Mouse (Mus musculus) cerebellum, adult (tissue): Measurements from ENCODE around the gene Fbxl17.

Source experiments
- ATAC-seq: cut with Nextera tagmentation; 2 replicates; pipeline ENCODE4 v1.9.2; 2017; ENCODE audit warnings: mild to moderate bottlenecking, moderate library complexity, mixed read lengths; ENCODE audit not compliant: insufficient number of reproducible peaks, low FRiP score, low TSS enrichment

Fbxl17 gene

DNA sequence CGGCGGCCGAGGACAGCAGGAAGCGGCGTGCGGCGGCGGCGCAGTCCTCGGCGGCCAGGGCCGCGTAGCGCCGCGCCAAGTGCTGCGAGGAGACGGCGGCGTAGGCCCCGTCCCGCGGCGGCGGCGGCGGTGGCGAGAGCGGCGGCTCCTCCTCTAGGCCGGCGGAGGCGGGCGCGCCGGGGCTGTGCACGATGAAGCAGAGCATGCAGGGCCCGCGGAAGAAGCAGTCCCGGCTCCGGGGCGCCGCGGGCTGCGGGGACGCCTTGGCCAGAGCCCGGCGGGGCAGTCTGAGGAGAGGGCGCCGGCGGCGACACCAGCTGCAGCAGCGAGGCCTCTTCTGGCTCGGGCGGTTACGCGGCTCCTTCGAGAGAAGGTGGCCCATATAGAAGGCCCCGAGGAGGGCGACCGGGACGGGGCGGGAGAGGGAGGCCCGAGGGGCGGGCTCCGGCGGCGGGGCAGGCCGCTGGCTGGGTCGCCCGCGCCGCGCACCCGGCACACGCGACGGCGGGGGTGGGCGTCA, at the start of gene Fbxl17:
Fbxl17 (minus strand) TSS at position 382 of the 520 bp plus-strand sequence.
- ATAC-seq = peak; percentile 60

DNA sequence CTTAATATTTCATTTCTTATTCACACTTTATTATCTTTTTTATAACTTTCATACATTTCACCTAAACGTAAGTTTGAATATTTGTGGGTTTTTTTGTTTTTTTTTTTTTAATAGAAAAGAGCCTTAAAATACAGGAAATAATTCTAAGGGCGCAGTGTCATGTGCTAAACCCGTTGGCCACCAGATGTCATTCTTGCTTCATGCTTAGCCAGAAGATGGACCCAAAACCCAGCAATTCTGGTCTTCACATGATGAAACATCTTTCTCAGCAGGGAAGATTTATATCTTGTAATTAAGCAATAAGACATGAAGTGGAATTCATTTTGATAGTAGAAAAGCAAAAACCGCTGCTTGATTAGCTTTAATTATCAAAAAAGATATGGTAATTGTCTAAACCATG, 47.6 kb upstream of the Fbxl17 start:
- no peak for ATAC-seq

DNA sequence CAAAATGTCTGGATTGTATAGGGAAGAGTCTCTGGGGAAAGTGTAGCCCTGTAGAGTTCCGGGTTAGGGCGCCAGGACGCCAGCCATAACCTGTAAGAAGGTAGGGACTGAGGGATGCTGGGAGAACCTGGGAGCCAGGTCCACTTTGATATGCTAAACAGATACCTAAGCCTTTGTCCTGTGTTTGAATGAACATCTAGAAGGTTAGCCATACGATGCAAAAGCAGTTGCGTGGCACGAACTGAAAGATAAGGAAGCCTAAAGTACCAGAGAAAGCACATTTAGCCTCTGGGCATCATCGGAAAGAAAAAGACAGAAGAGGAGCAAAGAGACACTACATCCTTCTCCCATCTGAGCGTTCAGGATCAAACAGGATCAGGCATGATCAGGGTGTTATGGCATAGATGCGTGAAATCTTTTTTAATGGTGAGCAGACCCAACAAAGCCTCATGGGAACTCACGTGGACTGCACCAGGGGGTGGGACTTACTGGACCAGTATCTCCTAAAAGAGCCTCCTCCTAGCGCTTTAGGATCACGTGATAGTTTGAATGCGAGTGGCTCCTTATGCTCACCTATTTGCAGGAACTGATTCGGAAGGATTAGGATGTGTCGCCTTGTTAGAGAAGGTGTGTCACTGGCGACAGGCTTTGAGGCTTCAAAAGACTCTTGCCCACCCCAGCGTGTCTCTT, 34.9 kb upstream of the Fbxl17 start:
- ATAC-seq = no peak

DNA sequence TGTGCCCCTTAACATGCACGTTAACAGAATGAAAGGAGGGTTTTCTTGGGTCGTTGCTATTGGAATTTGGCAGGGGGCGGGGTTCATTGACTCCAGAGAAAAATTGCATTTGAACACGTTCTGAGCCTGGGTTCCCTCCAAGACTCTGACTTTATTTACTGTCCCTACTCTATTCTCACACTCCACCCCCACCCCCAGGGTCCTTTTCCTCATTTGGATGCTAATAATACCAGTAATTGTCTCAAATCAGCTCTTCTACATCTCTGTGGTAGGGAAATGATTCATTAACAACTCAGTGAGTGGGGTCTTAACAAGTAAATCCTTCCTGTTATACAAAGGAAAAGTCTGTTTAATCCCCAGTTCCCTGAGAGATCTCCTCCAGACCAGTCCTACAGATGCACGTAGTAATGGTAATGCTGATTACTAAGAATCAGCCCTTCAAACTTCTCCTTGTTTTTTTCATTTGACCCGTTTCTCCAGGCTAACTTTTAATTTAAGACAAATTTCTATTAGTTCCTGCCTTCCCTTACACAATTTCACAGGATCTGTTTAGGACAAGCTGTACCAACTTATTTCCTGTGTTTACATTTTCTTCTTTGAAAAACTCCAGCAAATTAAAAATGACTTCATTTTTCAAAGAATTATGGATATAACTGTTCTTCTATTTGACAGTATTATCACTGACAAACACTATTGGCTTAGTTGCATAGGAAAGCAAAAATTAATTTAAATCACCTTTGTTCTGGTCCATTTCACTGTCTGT, 33.4 kb upstream of the Fbxl17 start:
- ATAC-seq = no peak

DNA sequence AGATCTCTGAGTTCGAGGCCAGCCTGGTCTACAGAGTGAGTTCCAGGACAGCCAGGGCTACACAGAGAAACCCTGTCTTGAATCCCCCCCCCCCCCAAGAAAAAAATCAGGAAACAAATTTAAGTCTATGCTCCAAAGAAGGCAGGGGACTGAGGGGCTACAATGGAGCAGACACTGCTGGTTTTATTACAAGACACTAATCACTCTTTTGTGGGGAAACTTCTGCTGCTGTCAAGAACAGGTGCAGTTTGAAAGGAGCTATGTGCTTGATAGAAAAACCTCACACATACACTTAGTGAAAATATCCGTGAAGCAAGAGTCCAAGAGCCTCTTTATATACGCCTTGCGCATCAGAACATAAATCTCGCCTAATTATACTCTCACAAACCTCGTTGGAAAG, 29.7 kb upstream of the Fbxl17 start:
- ATAC-seq = no peak

DNA sequence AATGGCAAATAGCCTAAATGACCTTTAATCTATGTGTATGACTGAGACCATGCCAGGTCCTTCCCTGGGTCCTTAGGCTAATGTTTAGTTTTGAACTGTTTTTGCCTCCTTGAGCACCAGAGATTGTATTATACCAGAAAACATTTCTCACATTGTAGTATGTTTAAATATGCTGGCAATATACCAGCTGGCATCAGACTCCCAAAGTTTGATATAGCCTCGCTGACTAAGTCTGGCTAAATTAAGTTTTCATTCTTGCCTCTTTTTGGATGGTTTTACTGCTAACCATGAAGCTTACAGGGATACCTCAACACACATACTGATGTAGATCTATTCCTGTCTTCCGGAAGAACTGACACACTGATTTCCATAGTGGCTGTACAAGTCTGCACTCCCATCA, 20.9 kb upstream of the Fbxl17 start:
- ATAC-seq = no peak

DNA sequence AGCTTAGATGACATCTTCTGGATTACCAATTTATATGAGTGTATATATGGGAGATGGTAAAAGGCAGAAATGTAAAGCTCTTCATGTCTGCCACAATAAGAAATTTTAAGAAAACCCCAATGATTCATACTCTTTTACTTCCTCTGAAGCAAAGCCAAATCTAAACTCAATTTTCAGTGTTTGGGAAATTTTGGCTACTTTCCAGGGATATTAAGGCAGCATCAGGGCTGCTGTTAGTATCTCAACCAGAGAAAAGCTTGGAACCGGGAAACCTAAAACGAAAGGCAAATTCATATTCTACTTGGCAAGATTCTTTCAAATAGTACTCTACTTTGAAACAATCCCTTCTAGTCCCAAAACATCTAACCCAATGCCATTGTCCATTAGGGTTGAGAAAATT, 10.6 kb upstream of the Fbxl17 start:
- no peak for ATAC-seq

DNA sequence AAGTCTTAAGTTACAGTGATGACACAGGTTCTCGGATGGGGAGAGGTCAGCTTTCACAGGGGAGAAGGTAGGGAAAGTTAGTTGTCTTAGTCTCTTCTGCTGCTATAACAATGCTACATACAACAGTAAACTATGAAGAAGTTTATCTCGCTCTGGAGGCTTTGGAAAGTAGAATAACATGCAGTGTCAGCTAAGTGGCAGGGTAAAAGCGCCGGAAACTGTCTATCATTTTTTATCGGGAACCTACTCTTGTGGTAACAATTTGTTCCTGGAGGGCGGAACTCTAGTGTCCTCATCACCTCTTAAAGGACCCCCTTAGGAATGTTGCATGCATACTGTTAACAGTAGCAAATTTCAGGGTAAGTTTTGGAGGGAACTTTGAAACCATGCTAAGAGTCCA, 1.3 kb upstream of the Fbxl17 start:
- no peak for ATAC-seq

DNA sequence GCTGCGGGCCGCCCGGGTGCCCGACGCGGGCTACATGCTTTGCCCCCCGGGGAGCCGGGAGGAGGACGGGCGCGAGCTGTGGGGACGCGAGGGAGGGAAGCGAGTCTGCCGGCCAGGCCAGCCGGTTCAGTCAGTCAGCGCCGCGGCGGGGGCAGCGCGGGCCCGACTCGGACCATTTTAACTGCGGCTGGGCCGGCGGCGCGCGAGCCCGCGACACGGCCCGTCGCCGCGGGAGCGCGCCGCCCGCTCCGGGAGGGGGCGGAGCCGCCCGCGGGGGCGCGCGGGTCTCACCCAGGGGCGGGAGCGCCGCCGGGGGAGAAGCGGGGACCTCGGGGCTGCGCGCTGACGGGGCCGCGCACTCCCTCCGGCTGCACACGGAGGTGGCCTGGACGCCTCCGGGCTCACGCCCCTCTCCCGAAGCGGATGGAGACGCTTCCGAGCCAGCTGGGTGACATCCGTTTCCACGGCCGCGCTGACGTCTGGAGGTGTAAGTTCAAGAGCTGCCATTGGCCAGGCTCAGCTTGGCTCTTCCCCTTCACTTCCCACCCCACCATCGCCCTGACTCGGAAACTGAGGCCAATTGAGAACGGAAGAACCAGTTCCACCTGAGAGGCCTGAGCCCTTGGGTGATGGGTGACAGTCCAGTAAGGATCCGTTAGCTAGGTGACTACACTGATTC, 478 bp upstream of the Fbxl17 start:
- peak; percentile 86 for ATAC-seq

DNA sequence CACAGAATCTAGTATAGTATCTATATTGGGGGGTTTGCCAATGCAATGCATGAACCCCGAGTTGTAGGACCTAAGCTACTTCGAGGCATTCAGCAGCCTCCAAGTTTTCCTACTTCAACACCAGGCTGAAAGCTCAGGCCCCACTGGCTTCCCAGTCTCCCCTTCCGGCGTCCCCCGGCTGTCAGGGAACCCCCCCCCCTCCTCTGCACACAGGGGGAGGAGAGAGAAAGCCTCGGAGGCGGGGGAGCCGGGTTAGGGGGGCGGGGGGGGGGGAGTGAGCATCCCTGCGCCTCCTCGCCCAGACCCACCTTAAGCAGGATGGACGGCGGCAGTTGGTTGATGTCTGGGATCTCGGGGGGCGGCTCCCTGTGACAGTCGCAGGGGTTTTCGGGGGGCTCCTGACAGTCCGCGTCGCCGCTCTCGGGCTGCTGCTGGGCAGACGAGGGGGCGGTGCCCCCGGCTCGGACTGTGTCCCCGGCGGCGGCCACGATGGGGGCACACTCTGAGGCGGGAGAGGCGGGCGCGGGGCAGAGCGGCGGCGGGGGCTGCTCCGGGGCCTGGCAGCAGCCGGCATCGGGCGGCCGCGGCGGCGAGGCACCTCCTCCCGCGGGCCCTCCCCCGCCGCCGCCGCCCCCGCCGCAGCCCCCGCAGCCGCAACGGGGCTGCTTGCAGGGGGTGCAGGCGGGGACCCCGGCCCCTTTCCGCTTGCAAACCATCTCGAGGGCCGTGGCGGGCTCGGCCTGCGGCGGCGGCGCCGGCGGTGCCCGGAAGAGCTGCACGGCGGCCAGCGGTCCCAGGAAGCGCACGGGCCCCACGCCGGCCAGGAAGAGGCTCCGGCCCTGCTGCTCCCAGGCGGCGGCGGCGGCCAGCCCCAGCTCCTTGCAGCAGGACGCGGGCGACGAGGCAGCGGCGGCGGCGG, 841 bp downstream of the Fbxl17 start:
- ATAC-seq = peak; percentile 31; the same call in 1 of the 2 replicates

DNA sequence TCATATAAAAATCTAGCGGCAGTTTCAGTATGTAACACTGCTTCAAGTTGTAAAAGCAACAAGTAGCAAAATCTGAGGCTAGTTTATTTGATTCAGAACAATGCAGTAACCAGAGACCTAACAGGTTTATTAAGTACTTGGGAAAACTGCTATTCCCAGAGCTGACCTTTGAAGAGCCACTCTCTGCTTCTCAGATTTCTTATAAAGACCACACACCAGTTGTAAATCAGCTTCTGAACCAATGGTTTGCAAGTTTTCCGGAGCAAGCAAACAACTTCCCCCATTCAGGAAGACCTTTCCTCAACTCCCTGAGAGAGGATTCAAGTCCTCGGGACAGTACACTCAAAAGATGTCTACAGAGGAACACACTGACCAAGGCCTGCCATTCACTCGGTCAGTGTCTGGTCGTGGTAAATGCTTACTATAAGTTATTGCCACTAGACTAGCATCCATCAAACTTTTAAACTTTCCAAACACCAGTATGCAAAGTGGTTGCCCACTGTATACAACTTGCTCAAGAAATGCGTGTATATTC, 1.6 kb downstream of the Fbxl17 start:
- ATAC-seq = no peak

DNA sequence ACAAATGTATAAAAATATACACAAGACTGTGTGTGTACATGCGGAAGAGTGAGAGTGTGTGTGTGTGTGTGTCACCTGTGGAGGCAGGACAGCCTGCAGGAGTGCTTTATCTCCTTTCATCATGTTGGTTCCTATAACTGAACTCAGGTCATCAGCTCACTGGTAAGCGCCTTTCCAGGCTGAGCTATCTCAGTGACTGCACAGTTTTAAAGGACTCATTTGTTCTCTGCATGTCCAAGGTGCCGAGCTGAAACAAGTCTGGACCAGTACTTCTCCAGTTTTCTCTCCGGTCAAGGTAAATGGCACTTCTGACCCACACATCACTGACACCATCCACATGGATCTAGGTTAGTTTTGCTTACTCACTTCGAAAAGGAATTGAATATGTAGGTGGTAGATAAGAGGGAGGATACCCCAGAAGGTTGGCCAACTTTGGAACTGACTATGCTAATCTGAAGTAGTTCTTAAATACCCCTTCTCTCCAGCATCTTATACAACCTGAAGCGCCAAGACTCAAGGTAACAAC, 2.5 kb downstream of the Fbxl17 start:
- ATAC-seq = no peak

DNA sequence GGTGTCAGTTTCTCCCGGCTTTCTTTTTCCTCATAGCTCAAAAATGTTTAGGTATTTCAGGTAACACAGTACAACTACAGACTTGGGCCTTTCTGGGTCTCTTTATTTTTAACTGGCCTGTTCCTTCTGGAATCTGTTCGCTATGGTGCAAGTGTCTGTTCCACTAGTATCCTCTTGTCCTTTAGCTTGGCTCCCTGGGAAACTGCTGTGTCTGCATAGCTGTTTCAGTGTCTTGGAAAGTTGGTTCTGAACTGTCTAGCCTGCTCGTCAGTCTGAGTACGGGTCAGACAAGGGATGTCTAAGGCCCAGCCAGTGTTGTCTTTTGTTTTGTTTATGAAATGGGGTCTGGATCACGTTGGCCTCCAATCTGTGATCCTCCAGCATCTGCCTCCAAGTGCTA, 3.7 kb downstream of the Fbxl17 start:
- ATAC-seq = no peak

DNA sequence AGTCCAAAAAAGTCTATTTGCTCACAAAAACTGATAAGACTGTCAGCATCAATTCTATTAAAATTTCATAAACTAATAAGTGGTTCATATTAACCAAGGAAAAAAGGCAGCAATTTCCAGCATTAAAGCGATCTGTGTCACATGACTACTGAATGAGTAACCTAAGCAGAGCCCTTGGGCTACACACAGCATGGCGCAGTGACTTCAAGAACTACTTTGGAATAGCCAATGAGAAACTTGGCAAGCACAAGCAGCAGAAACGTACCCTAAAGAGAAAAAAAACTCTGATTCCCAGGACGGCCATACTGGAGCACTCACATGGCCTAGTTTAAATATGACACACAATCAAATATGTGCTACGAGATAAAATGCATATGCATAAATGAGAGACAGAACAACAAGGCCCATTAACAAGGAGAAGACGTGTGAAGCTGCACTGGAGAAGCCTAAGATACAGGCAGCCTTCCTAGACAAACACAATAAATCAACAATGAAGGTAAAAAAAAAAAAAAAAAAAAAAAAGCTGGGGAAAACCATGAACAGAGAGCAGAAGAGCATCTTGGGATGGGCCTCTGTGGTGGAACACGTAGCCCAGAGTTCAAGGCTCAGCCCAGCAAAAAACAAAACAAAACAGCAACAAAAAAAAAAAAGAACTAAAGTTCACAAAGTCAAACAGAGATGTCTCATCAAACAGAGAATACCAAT, 5.8 kb downstream of the Fbxl17 start:
- ATAC-seq = no peak

DNA sequence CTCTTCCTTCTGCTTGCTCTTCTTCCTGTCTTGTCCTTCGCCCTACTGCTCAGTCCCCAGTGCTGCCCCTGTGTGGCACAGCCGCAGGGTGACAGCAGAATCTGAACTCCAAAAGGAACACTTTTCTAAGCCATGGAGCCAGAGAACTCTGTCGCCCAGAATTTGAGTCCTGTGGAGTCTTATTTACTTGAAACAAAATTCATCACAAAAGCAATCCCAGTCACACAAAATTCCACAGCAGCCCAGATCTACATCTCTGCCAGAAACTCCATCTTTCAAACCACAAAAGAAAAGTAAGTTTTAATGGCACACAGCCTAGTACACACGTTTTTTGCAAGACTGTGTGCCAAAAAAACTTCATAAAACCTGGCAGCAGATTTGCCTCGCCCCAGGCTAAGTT, 6.5 kb downstream of the Fbxl17 start:
- peak; percentile 84 for ATAC-seq

DNA sequence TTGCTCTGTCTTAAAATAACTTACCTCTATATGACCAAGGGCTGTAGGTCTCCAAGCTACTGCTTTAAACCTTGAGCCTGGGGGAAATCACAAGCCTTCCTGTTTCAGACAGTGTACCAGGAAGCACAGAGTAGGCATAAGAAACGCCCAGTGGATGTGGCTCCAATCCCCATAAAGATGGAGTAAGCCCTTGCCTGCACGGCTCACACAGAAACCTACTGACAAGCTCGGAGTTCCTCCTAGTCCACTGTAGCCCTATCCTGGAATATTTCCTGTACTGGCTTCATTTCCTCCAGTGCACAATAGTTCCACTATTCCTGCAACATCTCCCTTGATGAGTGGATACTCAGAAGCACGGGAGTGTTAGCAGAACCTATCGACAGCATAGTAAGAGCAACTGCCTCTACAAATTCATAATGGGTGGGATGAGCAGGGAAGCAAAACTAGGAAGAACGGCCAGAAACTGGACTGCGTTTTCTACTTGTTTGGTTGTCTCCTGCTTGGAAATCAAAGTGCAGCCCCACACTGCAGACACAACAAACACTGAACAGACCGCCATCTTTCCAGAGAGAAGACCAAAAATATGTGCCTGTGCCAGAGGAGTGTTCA, 7.0 kb downstream of the Fbxl17 start:
- ATAC-seq = peak; percentile 26; the same call in 1 of the 2 replicates

DNA sequence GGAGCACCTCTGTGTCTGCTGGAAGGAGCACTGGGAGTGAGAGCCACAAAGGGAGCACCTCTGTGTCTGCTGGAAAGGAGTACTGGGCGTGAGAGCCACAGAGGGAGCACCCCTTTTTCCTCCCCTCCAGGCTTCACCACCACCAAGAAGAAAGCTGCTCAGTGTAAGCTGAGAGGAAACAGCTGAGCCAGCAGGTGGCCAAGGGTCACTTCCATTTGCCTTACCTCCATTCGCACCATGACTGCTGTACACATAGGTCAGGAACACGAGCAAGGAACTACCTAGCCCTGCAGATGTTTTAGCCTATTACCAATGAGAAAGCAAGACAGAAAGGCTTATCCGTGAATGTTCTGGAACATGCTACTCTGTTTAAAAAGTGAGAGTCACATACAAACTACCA, 10.3 kb downstream of the Fbxl17 start:
- no peak for ATAC-seq

DNA sequence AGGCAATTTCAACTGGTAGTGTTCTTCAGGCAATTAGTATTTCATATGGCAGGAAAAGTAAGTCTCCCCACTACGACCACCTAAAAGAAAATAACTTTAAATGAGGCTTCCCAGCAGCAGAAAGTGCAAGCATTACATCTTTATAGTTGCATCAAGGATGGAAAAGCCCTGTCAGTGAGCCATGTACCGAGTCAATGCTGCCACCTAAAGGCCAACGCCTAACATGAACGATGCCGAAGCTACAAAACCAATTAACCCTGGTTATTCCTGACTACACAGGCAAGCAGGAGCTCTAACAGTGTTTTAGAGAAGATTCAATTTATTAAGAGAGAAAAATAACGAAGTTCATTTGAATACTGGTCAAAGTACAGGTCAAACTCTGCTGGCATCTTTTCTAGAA, 32.0 kb downstream of the Fbxl17 start:
- peak; percentile 82 for ATAC-seq

DNA sequence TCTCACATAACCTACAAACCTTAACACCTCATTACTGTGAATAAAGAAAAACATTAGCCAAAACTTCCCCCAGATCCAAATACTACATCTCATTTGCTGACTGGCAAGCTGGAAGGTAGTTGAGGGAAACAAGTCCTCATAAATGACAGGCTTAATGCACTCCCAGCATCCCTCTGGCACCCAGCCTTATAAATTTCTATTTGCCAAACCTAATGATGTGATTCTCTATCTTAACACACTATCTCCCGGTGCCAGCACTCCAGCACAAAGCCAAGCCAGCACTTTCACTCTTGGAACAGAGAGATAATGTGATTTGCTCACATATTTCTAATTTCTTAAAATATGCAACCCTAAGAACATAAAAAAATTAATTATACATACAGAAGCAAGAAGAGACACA, 34.6 kb downstream of the Fbxl17 start:
- no peak for ATAC-seq
